Mouse (Mus musculus) midbrain, postnatal 0 days (tissue): ENCODE results near the gene Cachd1. TPM values are rescaled to one million over a fixed set of nuclear protein-coding genes. Genes with fewer than 3 reads are reported as not detected.

ENCODE experiments used
- ATAC-seq: fragments of 200-750 bp; cut with Nextera tagmentation; 2 replicates; pipeline ENCODE4 v1.8.0; 2017; ENCODE audit warnings: moderate number of reproducible peaks, mild to moderate bottlenecking, moderate TSS enrichment, moderate library complexity; ENCODE audit not compliant: low FRiP score
- DNase-seq: peaks from one replicate; pipeline ENCODE4 v3.0.0-alpha.2; 2015; ENCODE audit warnings: low spot score
- H3K27ac ChIP-seq: fragments of 300-500 bp; sonication (generic); 2 replicates; pipeline ENCODE4 v1.5.1; 2014; ENCODE audit warnings: low read depth, mild to moderate bottlenecking, low read length, mixed read lengths
- H3K27me3 ChIP-seq: fragments of 300-500 bp; sonication (generic); 2 replicates; pipeline ENCODE4 v1.6.1; 2014; ENCODE audit warnings: low read length, control low read depth, mixed read lengths; ENCODE audit not compliant: insufficient read depth
- H3K36me3 ChIP-seq: fragments of 300-500 bp; sonication (generic); 2 replicates; pipeline ENCODE4 v1.6.1; 2014; ENCODE audit warnings: low read length, control low read depth, mixed read lengths; ENCODE audit not compliant: insufficient read depth
- H3K4me1 ChIP-seq: fragments of 300-500 bp; sonication (generic); 2 replicates; pipeline ENCODE4 v1.6.1; 2014; ENCODE audit warnings: mild to moderate bottlenecking, control low read depth, antibody characterized with exemption, low read length, mixed read lengths; ENCODE audit not compliant: insufficient read depth
- H3K4me2 ChIP-seq: fragments of 300-500 bp; sonication (generic); 2 replicates; pipeline ENCODE4 v1.6.1; 2014; ENCODE audit warnings: low read depth, mild to moderate bottlenecking, low read length, mixed read lengths; ENCODE audit not compliant: poor library complexity, severe bottlenecking
- H3K4me3 ChIP-seq: fragments of 300-500 bp; sonication (generic); 2 replicates; pipeline ENCODE4 v1.5.1; 2014; ENCODE audit warnings: low read depth, mild to moderate bottlenecking, low read length, moderate library complexity
- H3K9ac ChIP-seq: fragments of 300-500 bp; sonication (generic); replicated peaks from 2 replicates; pipeline ENCODE4 v1.6.1; 2014; ENCODE audit warnings: mild to moderate bottlenecking, low read length, moderate library complexity, mixed read lengths; ENCODE audit not compliant: poor library complexity, severe bottlenecking
- H3K9me3 ChIP-seq: fragments of 300-500 bp; sonication (generic); 2 replicates; pipeline ENCODE4 v1.6.1; 2016; ENCODE audit warnings: low read length, control low read depth
- CTCF ChIP-seq: IDR thresholded peaks from 2 replicates; pipeline ENCODE4 v1.5.1; 2016; ENCODE audit warnings: antibody characterized with exemption, mild to moderate bottlenecking
- WGBS: fragments of 180-500 bp; shearing (Covaris S2); extraction: QIAGEN DNeasy Blood & Tissue Kit; methylation state at CpG from one replicate; pipeline ENCODE4 v1.1.7; 2014; 5-methylcytosine and 5-hydroxymethylcytosine counted together
- polyA plus RNA-seq: library from polyadenylated mRNA; unstranded; fragments of >200 nt; fragmentation: Nextera tagmentation; extraction: Ambion mirVana; gene quantifications from 2 replicates; pipeline ENCODE4 v1.2.1, GENCODE M21; 2015
- total RNA-seq: library from RNA; depleted of rRNA; stranded (reverse); fragments of >200 nt; gene quantifications from 2 replicates; pipeline ENCODE4 v1.2.3, GENCODE M21; 2014

Gene Cachd1
- total and polyA plus RNA-seq, 2 experiments from 2014 or later, result 26.5 to 52.2 TPM

DNA sequence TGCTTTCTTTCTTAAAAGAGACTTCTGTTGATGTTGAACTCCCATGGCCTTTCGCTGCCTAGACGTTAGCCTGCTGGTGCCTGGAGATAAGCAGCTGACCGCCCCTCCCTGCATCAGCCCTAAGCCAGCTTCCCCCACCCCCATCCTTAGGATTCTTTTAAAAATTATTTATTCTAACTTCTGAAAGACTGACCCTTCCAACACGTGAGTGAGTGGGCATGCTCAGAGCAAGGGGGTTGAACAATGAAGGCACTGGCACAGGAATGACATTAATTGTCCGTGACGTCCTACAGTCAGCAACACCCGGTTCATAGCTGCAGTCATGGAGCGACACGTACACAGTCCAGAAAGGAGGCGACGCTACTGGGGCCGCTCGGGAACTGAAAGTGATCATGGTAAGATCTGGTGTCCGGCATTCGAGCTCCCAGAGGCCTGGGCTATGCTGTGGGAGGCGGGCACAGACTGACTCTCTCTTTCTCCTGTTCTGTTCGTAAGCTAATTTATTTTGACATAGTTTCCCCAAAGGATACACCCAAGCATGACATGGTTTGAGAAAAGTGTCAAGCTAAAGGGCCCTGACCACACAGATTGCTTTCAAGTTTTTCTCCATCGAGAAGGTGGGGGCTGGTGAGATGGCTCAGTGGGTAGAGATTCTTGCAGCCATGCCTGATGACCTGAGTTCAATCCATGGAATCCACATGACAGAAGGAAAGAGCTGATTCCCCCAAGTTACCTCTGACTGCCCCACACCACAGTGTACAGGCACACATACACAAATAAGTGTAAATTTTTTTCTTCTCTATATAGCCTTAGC, 218.2 kb downstream of the Cachd1 start:
- DNase-seq (no peak), ATAC-seq (no peak)
- WGBS, result 43% methylated on average over 18 of the region's 18 CpGs

DNA sequence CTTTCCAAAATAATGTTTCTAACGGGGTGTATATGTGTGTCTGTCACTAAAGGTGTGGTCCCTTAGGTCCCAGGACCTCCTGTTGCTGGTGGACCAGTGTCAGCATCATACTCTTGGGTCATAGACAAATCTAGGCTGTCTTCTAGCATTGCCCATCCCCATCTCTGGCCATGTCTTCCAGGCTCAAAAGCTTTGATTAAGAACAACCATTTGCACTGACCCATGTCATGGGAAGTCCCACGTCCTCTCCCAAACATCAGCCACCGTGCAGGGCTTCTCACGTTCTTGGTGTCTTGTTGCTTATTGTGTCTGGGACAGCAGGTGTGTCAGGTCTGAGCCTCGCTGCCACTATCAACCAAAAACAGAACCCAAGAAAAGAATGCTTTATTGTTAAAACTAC, 219.1 kb downstream of the Cachd1 start:
- WGBS, result 62% methylated on average over 5 of the region's 5 CpGs
- H3K9ac ChIP-seq, result no peak overlapping the region
- ATAC-seq, result no peak
- H3K36me3 ChIP-seq, result peaks cover 4% of the 10 kb centered on the region; the same call in 1 of the 2 replicates
- no peak overlapping the region for H3K4me3 ChIP-seq
- H3K27ac ChIP-seq, result peak overlapping the region; percentile 55; the same call in 1 of the 2 replicates
- no peaks in the 10 kb centered on the region for H3K9me3 ChIP-seq
- H3K4me2 ChIP-seq, result no peak overlapping the region
- no peak for TF ChIP-seq CTCF
- 0 out of 2 replicates have a peak, but pooled peaks cover 7% of the 10 kb centered on the region for H3K4me1 ChIP-seq
- no peak for DNase-seq
- no peaks in the 10 kb centered on the region for H3K27me3 ChIP-seq

More for the DNA sequence above, 218.2 kb downstream of the Cachd1 start:
- 0 out of 2 replicates have a peak, but pooled peaks cover 7% of the 10 kb centered on the region for H3K4me1 ChIP-seq
- peaks cover 9% of the 10 kb centered on the region for H3K36me3 ChIP-seq
- H3K4me3 ChIP-seq, result no peak overlapping the region
- no peak for TF ChIP-seq CTCF
- H3K9ac ChIP-seq, result no peak overlapping the region
- H3K4me2 ChIP-seq, result no peak overlapping the region
- H3K27ac ChIP-seq, result no peak overlapping the region
- no peaks in the 10 kb centered on the region for H3K9me3 ChIP-seq
- H3K27me3 ChIP-seq, result no peaks in the 10 kb centered on the region

DNA sequence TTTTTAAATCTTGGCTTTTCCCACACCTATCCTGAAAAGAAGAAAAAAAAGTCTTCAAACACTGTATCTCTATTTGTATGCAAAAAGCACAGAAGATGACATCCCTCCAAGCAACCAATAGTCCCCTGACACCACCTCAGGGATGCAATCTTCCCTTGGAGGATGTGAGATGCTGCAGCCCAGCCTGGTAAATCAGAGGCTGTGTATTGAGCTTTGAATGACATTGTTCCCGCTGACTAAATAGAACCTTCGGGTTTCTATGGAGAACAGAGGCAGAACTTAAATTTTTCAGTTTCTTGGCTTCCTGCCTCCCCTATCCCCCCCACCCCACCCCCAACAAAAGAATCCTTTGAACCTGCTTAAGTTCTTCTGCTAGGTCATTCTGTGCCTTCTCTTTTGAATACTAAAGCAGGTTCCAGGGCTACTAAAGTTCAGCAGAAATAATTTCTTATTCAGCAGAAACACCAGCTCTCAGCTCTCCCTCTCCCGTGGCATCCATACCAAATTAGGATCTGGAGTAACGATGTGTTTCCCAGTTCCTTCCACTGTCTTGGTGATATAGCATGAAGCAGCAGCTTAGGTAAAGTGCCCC, 219.7 kb downstream of the Cachd1 start:
- WGBS, result 17% methylated on average over 4 of the region's 4 CpGs
- H3K27ac ChIP-seq, result peak overlapping the region; percentile 55; the same call in 1 of the 2 replicates
- no peaks in the 10 kb centered on the region for H3K9me3 ChIP-seq
- no peak overlapping the region for H3K9ac ChIP-seq
- DNase-seq (peak; percentile 69), ATAC-seq (peak; percentile 29; the same call in 1 of the 2 replicates)
- H3K4me1 ChIP-seq, result 0 out of 2 replicates have a peak, but pooled peaks cover 7% of the 10 kb centered on the region
- H3K27me3 ChIP-seq, result no peaks in the 10 kb centered on the region
- no peak overlapping the region for H3K4me3 ChIP-seq
- peaks cover 4% of the 10 kb centered on the region; the same call in 1 of the 2 replicates for H3K36me3 ChIP-seq
- no peak overlapping the region for H3K4me2 ChIP-seq
- no peak for TF ChIP-seq CTCF

DNA sequence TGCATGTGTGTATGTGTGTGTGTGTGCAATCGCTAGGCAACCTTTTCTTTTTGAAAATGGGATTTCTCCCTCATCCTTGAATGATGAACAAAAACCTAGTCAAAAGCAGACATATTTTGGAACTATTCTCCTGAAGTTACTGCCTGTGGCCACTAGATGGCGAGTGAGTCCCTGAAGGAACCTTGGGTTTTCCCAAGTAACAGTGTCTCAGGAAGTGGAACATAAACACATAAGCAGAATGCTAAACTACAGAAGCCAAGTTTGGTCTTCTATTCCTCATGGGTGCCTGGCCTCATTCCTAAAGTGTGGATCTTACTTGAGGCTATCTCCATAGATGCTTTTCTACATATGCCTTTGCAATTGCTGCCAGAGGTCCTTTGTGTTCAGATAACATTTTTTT, 221.7 kb downstream of the Cachd1 start:
- Histone ChIP-seq H3K36me3 (peaks cover 4% of the 10 kb centered on the region), H3K4me2 (no peak overlapping the region), H3K27ac (peak overlapping the region; percentile 67; the same call in 1 of the 2 replicates), H3K9me3 (no peaks in the 10 kb centered on the region), H3K4me1 (0 out of 2 replicates have a peak, but pooled peaks cover 9% of the 10 kb centered on the region), H3K9ac (no peak overlapping the region), H3K4me3 (no peak overlapping the region), H3K27me3 (no peaks in the 10 kb centered on the region)
- ATAC-seq (no peak), DNase-seq (peak; percentile 84)
- TF ChIP-seq CTCF, result peak; percentile 97
- 21% methylated on average over 2 of the region's 2 CpGs for WGBS

DNA sequence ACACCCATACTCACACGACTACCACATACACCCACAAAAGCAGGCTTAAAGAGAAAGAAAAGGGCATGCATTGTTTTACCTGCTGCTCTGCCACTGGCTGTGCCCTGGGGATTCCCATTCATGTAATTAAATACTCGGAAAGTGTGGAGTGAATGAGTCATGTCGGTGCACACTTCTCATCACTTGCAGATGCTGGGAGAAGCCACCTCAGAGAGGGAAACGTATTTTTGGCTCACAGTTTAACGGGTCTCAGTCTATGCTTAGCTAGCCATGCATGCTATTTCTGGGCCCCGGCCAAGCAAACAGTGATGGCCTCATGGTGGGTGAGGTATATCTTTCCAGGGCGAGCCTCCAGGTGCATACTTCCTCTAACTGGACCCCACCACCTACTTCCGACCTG, 222.4 kb downstream of the Cachd1 start:
- H3K27ac ChIP-seq, result peak overlapping the region; percentile 67
- H3K4me1 ChIP-seq, result 0 out of 2 replicates have a peak, but pooled peaks cover 9% of the 10 kb centered on the region
- no peaks in the 10 kb centered on the region for H3K9me3 ChIP-seq
- WGBS, result 82% methylated on average over 8 of the region's 8 CpGs
- peaks cover 7% of the 10 kb centered on the region for H3K36me3 ChIP-seq
- no peak overlapping the region for H3K4me3 ChIP-seq
- H3K27me3 ChIP-seq, result no peaks in the 10 kb centered on the region
- DNase-seq, result no peak
- no peak overlapping the region for H3K9ac ChIP-seq
- no peak for TF ChIP-seq CTCF
- ATAC-seq, result no peak
- H3K4me2 ChIP-seq, result no peak overlapping the region

DNA sequence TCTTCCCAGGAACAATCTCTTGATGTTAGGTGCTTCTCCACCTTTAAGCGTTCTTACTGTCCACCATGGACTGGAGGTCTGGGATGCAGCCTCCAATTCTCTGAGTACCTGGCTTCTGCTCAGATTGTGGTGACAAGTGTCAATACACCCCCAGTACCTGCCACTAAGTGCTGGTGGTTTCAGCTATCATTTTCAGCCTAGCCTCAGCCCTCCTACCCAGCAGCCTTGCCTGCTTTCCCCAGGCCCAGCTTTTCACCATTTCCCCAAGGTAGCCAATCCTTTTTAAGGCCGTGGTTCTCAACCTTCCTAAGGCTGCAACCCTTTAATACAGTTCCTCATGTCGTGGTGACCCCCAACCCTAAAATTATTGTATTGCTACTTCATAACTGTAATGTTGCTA, 224.1 kb downstream of the Cachd1 start:
- ATAC-seq, result no peak
- no peak for DNase-seq
- Histone ChIP-seq H3K36me3 (peaks cover 7% of the 10 kb centered on the region), H3K9me3 (no peaks in the 10 kb centered on the region), H3K27ac (no peak overlapping the region), H3K4me3 (no peak overlapping the region), H3K9ac (no peak overlapping the region), H3K4me1 (0 out of 2 replicates have a peak, but pooled peaks cover 5% of the 10 kb centered on the region), H3K27me3 (no peaks in the 10 kb centered on the region), H3K4me2 (no peak overlapping the region)
- 90% methylated on average over 3 of the region's 3 CpGs for WGBS
- TF ChIP-seq CTCF, result no peak
